Mouse (Mus musculus): ENCODE data around the gene Sema3b. TPM values are rescaled to one million over a fixed set of nuclear protein-coding genes. Genes with fewer than 3 reads are reported as not detected.
A peak's percentile ranks its signal among the peaks of the same experiment; 100 is the strongest.
"Not testable (repeated sequence)": the region's sequence is repeated elsewhere in the genome, so short reads cannot be mapped to it uniquely, and the experiment has no call there.

Sema3b gene
- polyA plus RNA-seq, 1 experiment from 2014 or later = 3.9 TPM

- Histone ChIP-seq H3K36me3 (peaks cover 51% of the 10 kb centered on the region), H3K27ac (peak overlapping the region; percentile 98; the same call in 1 of the 2 replicates), H3K27me3 (ENCODE audit: insufficient read depth, poor library complexity, severe bottlenecking) (no peaks in the 10 kb centered on the region), H3K9me3 (no peaks in the 10 kb centered on the region), H3K4me3 (peak overlapping the region; percentile 84), H3K4me1 (replicated peaks) (peaks cover 91% of the 10 kb centered on the region)
- DNase-seq (ENCODE audit: low spot score) = no peak
- WGBS = 57% methylated on average over 3 of the region's 3 CpGs
Observed at GRCm38 (mm10) chr9:107566855-107567254, 42.2 kb downstream of the Sema3b start.

DNA sequence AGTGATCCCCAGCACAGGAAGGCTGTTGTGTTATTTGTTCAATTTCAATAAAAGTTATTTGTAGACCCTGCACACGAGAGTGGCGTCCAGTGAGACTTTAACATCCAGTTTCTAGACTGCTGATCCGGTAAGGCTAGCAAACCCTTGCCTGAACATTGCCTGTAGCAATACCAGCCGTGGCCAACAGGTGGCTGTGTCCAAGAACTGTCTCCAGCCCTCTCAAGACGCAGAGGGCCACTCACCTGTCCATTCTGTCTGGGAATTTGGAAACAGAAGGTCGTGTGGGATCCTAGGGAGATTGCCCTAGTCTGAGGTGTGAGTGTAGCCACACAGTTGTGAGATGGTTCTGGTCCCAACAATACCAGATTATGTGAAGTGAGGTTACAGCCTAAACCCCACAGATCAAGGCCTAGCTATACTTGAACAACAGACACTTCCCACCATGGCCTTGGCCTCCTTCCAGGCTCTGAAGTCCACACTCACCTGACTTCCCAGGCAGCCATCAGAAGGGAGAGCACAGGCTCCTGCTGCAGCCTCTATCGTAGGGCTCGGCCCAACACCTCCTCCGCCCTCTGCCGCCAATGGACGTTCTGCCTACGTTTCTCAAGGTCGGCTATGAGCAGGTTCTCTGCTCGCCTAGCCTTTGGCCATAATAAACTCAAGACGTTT, 42.9 kb downstream of the Sema3b start:
- peaks cover 85% of the 10 kb centered on the region for H3K4me1 ChIP-seq (replicated peaks)
- H3K27me3 ChIP-seq (ENCODE audit: insufficient read depth, poor library complexity, severe bottlenecking) = no peaks in the 10 kb centered on the region
- H3K4me3 ChIP-seq = 0 out of 2 replicates have a peak overlapping the region, but pooled peaks have one; percentile 5
- 0 out of 2 replicates have a peak overlapping the region, but pooled peaks have one; percentile 35 for H3K27ac ChIP-seq
- peaks cover 51% of the 10 kb centered on the region for H3K36me3 ChIP-seq
- H3K9me3 ChIP-seq = no peaks in the 10 kb centered on the region
- 61% methylated on average over 15 of the region's 15 CpGs for WGBS
- peak; percentile 83 for DNase-seq (ENCODE audit: low spot score)

- not testable (repeated sequence) for H3K27ac ChIP-seq; H3K9me3 ChIP-seq; DNase-seq (ENCODE audit: low spot score); H3K27me3 ChIP-seq (ENCODE audit: insufficient read depth, poor library complexity, severe bottlenecking)
- WGBS = 53% methylated on average over 5 of the region's 5 CpGs
- Histone ChIP-seq H3K4me1 (replicated peaks) (peaks cover 79% of the 10 kb centered on the region), H3K36me3 (peaks cover 51% of the 10 kb centered on the region), H3K4me3 (peak overlapping the region; percentile 20; the same call in 1 of the 2 replicates)
Observed at GRCm38 (mm10) chr9:107565556-107565955, 43.5 kb downstream of the Sema3b start.

- H3K36me3 ChIP-seq = peaks cover 70% of the 10 kb centered on the region
- H3K27me3 ChIP-seq (ENCODE audit: insufficient read depth, poor library complexity, severe bottlenecking) = no peaks in the 10 kb centered on the region
- DNase-seq (ENCODE audit: low spot score) = peak; percentile 95
- no peaks in the 10 kb centered on the region for H3K9me3 ChIP-seq
- H3K4me3 ChIP-seq = peak within 1 kb of the TSS; percentile 95
- under 1% methylated on average over 46 of the region's 46 CpGs for WGBS
- H3K4me1 ChIP-seq (replicated peaks) = peaks cover 62% of the 10 kb centered on the region
- H3K27ac ChIP-seq = peak within 1 kb of the TSS; percentile 88
Observed at GRCm38 (mm10) chr9:107563029-107563581, 45.9 kb downstream of the Sema3b start, which contains the start of gene Tusc2. Gene Tusc2 (plus strand): TSS chr9:107563255.

GRCm38 (mm10) chr9:107556346-107556745, 52.7 kb downstream of the Sema3b start:
- Histone ChIP-seq H3K27ac (no peak overlapping the region), H3K4me1 (replicated peaks) (peaks cover 50% of the 10 kb centered on the region), H3K27me3 (ENCODE audit: insufficient read depth, poor library complexity, severe bottlenecking) (peaks cover 23% of the 10 kb centered on the region), H3K36me3 (peaks cover 51% of the 10 kb centered on the region), H3K9me3 (no peaks in the 10 kb centered on the region), H3K4me3 (peak overlapping the region; percentile 84)
- DNase-seq (ENCODE audit: low spot score) = no peak
- 81% methylated on average over 3 of the region's 3 CpGs for WGBS

DNA sequence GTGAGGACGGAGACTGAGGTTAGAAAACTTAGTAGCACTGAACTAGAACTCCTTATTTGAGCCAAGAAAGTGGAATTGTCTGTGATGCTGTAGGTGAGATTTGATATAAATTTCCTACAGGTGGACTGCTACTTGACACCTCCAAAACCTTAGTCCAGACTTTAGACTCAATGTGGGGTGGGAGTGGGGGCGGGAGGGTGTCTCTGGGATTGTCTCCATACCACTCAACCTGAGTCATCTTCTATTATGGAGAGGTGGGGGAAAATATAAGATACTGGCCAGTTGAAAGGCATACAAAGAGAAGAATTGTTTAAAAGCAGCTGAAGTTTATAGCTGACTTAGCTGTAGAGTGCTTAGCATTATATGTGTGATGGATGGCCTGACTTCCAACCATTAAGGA, 53.3 kb downstream of the Sema3b start:
- H3K27ac ChIP-seq = peak overlapping the region; percentile 96
- peaks cover 45% of the 10 kb centered on the region for H3K36me3 ChIP-seq
- H3K9me3 ChIP-seq = no peaks in the 10 kb centered on the region
- peaks cover 29% of the 10 kb centered on the region for H3K27me3 ChIP-seq (ENCODE audit: insufficient read depth, poor library complexity, severe bottlenecking)
- 48% methylated on average over 2 of the region's 2 CpGs for WGBS
- peaks cover 57% of the 10 kb centered on the region for H3K4me1 ChIP-seq (replicated peaks)
- H3K4me3 ChIP-seq = peak overlapping the region; percentile 84
- DNase-seq (ENCODE audit: low spot score) = no peak

DNA sequence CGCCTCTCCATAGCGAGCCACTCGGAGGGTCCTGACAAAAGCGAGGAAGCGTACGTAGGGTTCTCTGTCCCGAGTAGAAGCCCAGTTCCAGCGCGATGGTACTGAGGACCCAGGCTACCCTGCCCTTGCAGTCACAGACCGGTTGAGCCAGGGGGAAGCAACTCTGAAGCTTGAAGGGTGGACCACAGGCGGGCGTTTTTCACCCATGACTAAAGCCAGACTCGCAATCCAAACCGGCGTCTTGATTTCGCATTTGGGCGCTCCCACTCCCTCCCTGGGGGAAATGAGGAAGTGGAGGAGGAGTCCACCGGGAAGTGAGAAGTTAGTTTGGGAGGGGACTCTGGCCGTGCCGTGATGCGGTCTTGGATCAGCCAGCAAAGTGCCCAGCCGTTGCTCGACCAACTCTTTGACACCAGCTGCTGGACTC, 54.0 kb downstream of the Sema3b start:
- DNase-seq (ENCODE audit: low spot score) = no peak

DNA sequence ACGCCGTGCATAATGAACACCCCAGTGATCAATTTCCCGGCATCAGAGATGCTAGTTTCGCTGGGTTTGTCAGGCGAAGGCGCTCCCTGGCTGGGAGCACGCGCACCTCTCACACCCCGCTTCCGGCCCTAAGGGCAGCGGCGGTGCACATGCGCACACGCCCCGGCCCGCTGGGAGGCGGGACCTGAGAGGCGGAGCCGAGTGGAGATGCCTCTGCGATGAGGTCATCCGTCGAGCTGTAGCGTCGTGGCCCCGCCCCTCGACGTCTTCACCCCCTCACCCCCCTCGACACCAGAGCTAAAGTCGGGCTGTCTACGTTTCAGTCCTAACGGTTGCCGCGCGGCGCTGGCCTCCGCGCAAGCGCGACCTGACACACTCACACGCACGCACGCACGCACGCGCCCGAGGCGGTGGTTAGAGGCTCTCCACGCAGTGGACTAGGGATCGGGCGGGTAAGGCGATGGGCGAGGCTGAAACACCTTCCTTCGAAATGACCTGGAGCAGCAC, 54.7 kb downstream of the Sema3b start:
- peak overlapping the region; percentile 84 for H3K4me3 ChIP-seq
- under 1% methylated on average over 53 of the region's 53 CpGs for WGBS
- H3K4me1 ChIP-seq (replicated peaks) = peaks cover 62% of the 10 kb centered on the region
- H3K9me3 ChIP-seq = no peaks in the 10 kb centered on the region
- H3K27ac ChIP-seq = peak overlapping the region; percentile 96
- H3K27me3 ChIP-seq (ENCODE audit: insufficient read depth, poor library complexity, severe bottlenecking) = peaks cover 42% of the 10 kb centered on the region
- peak; percentile 98 for DNase-seq (ENCODE audit: low spot score)
- peaks cover 31% of the 10 kb centered on the region for H3K36me3 ChIP-seq

More for the DNA sequence above, 54.0 kb downstream of the Sema3b start:
- Histone ChIP-seq H3K4me3 (peak overlapping the region; percentile 84), H3K4me1 (replicated peaks) (peaks cover 62% of the 10 kb centered on the region), H3K27me3 (ENCODE audit: insufficient read depth, poor library complexity, severe bottlenecking) (peaks cover 36% of the 10 kb centered on the region), H3K9me3 (no peaks in the 10 kb centered on the region), H3K27ac (peak overlapping the region; percentile 96), H3K36me3 (peaks cover 38% of the 10 kb centered on the region)
- WGBS = 0% methylated on average over 23 of the region's 23 CpGs

- peak overlapping the region; percentile 96 for H3K27ac ChIP-seq
- H3K27me3 ChIP-seq (ENCODE audit: insufficient read depth, poor library complexity, severe bottlenecking) = peaks cover 49% of the 10 kb centered on the region
- DNase-seq (ENCODE audit: low spot score) = no peak
- 7% methylated on average over 37 of the region's 37 CpGs for WGBS
- peaks cover 62% of the 10 kb centered on the region for H3K4me1 ChIP-seq (replicated peaks)
- H3K9me3 ChIP-seq = no peaks in the 10 kb centered on the region
- peak overlapping the region; percentile 84 for H3K4me3 ChIP-seq
- H3K36me3 ChIP-seq = peaks cover 25% of the 10 kb centered on the region
Observed at GRCm38 (mm10) chr9:107553541-107554318, 55.3 kb downstream of the Sema3b start.

DNA sequence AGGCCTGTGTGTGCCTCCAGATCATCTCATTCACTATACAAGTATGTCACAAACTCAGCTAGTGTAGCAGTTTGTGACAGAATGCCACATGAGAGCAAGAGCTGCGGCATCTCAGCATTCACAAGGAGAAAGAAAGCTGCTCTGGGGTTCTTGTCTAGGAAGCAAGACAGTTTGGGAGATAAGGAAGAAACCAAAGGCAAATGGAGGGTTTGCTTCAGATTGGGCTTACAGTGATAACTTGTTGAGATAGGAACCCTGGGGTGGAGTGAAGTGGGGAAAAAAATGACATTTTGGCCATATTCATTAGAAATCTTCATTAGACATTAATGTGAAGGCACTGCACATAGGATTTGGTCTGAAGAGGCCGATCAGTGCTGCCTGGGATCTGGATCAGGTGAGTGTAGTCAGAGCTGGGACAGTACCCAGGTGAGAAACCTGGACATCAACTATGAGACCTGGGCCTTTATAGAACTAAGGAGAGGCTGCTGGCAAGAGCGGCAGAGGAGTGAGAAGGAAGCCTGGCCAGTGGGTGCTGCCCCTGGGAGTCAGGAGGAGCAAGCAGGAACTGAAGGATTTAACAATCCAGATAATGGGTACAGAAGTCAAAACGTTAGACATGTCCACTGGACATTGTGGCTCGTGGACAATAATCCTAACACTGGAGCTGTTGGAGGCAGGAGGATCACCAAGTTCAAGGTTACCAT, 56.2 kb downstream of the Sema3b start:
- Histone ChIP-seq H3K36me3 (peaks cover 16% of the 10 kb centered on the region), H3K4me1 (replicated peaks) (peaks cover 65% of the 10 kb centered on the region), H3K27ac (no peak overlapping the region), H3K27me3 (ENCODE audit: insufficient read depth, poor library complexity, severe bottlenecking) (peaks cover 58% of the 10 kb centered on the region), H3K9me3 (no peaks in the 10 kb centered on the region), H3K4me3 (peak overlapping the region; percentile 84)
- DNase-seq (ENCODE audit: low spot score) = no peak
- 82% methylated on average over 5 of the region's 5 CpGs for WGBS

GRCm38 (mm10) chr9:107551890-107552355, 57.1 kb downstream of the Sema3b start:
- Histone ChIP-seq H3K4me1 (replicated peaks) (peaks cover 73% of the 10 kb centered on the region), H3K36me3 (peaks cover 7% of the 10 kb centered on the region), H3K4me3 (peak overlapping the region; percentile 61), H3K27me3 (ENCODE audit: insufficient read depth, poor library complexity, severe bottlenecking) (peaks cover 63% of the 10 kb centered on the region), H3K9me3 (no peaks in the 10 kb centered on the region), H3K27ac (peak overlapping the region; percentile 87)
- DNase-seq (ENCODE audit: low spot score) = no peak
- WGBS = 5% methylated on average over 8 of the region's 8 CpGs

All from hindbrain, embryonic 10.5 days (tissue).